In genomic region chr8:8984829-8985251, GRCm38 (mm10) we compare ENCODE assay signal across 10 mouse cellular contexts.
A peak's percentile ranks its signal among the peaks of the same experiment; 100 is the strongest.
DNase-seq lines count a peak whose midpoint lies in the region; ATAC-seq lines count a peak whose summit lies in the region.
"Had no signal": no experiment of that assay in that cellular context is flagged by ENCODE, and none has a peak within 500 bp of the region (broad histone marks: within the 10 kb centered on the region; RNA-seq: fewer than 3 reads in every experiment).

No protein-coding gene starts in this region.

- no peaks in the 10 kb centered on the region for H3K36me3 ChIP-seq in limb, embryonic 13.5 days

- H3K4me2 ChIP-seq in limb, embryonic 13.5 days (replicated peaks), result peak overlapping the region; percentile 23; the same call in 1 of the 2 replicates

- no peak for ATAC-seq in limb, embryonic 13.5 days (ENCODE audit: low FRiP score, low read depth)

- 41% methylated on average over 11 of the region's 11 CpGs for WGBS in limb, embryonic 13.5 days

- no peak overlapping the region for H3K4me3 ChIP-seq in limb, embryonic 13.5 days

- H3K9ac ChIP-seq in limb, embryonic 13.5 days, result no peak overlapping the region

- DNase-seq in adrenal gland, postnatal 10 days, result peak; percentile 18
- no peak for DNase-seq in adrenal gland, adult 8-10 months
- DNase-seq in thymus, postnatal 0 days (ENCODE audit: low spot score), result peak; percentile 4
- no peak for DNase-seq in thymus, postnatal 10 days (ENCODE audit: low spot score in 2 of 2)
- no peak for DNase-seq in ovary, postnatal 14 days (ENCODE audit: low spot score)
- DNase-seq in cerebellum, postnatal 4 days (ENCODE audit: low spot score in 2 of 2), result no peak
- no peak for DNase-seq in right cerebral cortex, postnatal 10 days (ENCODE audit: low spot score in 2 of 2)
- DNase-seq: kidney, postnatal 36 days; lung, adult 18-20 months had no signal

- no peak overlapping the region for H3K27ac ChIP-seq in limb, embryonic 13.5 days

- H3K27me3 ChIP-seq in limb, embryonic 13.5 days, result 0 out of 2 replicates have a peak, but pooled peaks cover 11% of the 10 kb centered on the region

- H3K4me1 ChIP-seq in limb, embryonic 13.5 days, result peaks cover 25% of the 10 kb centered on the region

- H3K9me3 ChIP-seq in limb, embryonic 13.5 days, result no peaks in the 10 kb centered on the region; the same call in 1 of the 2 replicates

Comparison
In these comparisons a context has a peak if more than half of its experiments do, and no peak if none do; other contexts are left out.
1. DNase-seq: peak in adrenal gland, postnatal 10 days (single experiment) and thymus, postnatal 0 days (single experiment); none in adrenal gland, adult 8-10 months (single experiment), thymus, postnatal 10 days (0 of 2), ovary, postnatal 14 days (single experiment), cerebellum, postnatal 4 days (0 of 2) and right cerebral cortex, postnatal 10 days (0 of 2).